Mouse (Mus musculus) spleen, adult 2 months (tissue): ENCODE measurements at regions not wholly inside any gene's neighbourhood (a gene's known extent, or its start where the extent isn't known, plus 50 kb on each side); places are given as distances from the start of the nearest gene placed in this dataset.

Source experiments
- CTCF ChIP-seq: fragments of 200-500 bp; IDR thresholded peaks from 2 replicates; pipeline ENCODE4 v1.5.1; 2011; ENCODE audit warnings: mild to moderate bottlenecking, inconsistent platforms; ENCODE audit not compliant: insufficient read depth, insufficient read length, insufficient replicate concordance; ENCODE audit errors: extremely low read depth
- POLR2A ChIP-seq: fragments of 200-500 bp; IDR thresholded peaks from 2 replicates; pipeline ENCODE4 v1.6.1; 2011; ENCODE audit warnings: low read depth, low read length, inconsistent platforms

- TF ChIP-seq POLR2A (no peak), CTCF (no peak)
These were observed 388.2 kb upstream of the Htr2a start for GRCm38 (mm10) chr14:74252189-74253145.
